Mouse (Mus musculus) megakaryocyte, embryonic 14.5 days (primary cell): ENCODE results near the gene Hist1h2bg.

Experiments used
- FLI1 ChIP-seq: IDR thresholded peaks from 2 replicates; pipeline ENCODE4 v1.6.1; 2012; ENCODE audit warnings: low read length, inconsistent platforms, mixed read lengths
- GATA1 ChIP-seq: IDR thresholded peaks from 3 replicates; pipeline ENCODE4 v1.6.1; 2012; ENCODE audit warnings: mixed read lengths, low read length, inconsistent platforms, borderline replicate concordance

GRCm38 (mm10) chr13:23551931-23552914, 19.0 kb upstream of the Hist1h2bg start:
- TF ChIP-seq FLI1 (no peak), GATA1 (no peak)
